Mouse (Mus musculus): ENCODE data around the gene Ppard. TPM values are rescaled to one million over a fixed set of nuclear protein-coding genes. Genes with fewer than 3 reads are reported as not detected.
A peak's percentile ranks its signal among the peaks of the same experiment; 100 is the strongest.

Ppard gene
- polyA plus RNA-seq, 1 experiment = 28.0 TPM

DNA sequence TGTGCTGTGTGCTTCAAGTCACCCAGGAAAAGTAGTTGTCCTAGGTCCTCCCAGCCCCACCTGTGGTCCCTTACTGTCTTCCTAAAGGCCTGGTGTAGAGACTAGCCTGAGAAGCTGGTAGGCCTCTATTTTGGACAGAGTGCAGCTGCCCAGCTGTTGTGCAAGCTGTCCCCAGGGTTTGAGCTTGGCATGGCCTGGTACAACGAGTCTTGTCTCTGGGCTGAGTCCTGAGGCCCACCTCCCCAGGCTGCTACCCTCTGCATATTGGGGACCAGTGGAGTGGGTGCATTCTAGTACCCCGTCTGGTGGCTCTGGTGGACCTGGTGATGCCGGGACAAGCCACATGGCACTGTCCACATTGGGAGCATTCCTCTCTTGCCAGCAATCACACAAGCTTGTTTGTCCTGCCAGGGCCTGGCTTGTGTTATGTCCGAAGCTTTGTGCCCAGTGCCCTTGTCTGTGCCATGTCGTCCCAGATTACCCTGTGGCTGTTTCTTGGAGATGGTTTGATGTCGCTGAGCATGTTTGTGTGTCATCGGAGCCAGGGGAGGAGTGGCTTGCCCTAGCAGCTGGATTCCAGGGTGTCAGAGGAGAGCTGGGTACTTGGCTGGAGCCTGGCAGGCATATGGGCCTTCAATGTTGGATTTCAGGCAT is 3.6 kb downstream of the Ppard start:
- H3K4me3 ChIP-seq (ENCODE audit: insufficient read depth, low read depth, low read length) = no peak overlapping the region
- H3K27ac ChIP-seq (ENCODE audit: insufficient read depth, low read depth, low read length) = no peak overlapping the region
- H3K36me3 ChIP-seq (ENCODE audit: control insufficient read depth, insufficient read depth, low read length) = no peaks in the 10 kb centered on the region
- H3K4me1 ChIP-seq (ENCODE audit: control insufficient read depth, insufficient read depth, low read length) = peaks cover 4% of the 10 kb centered on the region; the same call in 1 of the 2 replicates
- WGBS = 70% methylated on average over 7 of the region's 7 CpGs
- DNase-seq = no peak
- H3K27me3 ChIP-seq (replicated peaks; ENCODE audit: control insufficient read depth, insufficient read depth, low read length) = no peaks in the 10 kb centered on the region
- TF ChIP-seq POLR2A (IDR thresholded peaks at IDR 0.05; ENCODE audit: low read depth, low read length) (no peak), CTCF (conservative IDR thresholded peaks at IDR 0.05; ENCODE audit: insufficient read depth, insufficient read length, low read depth, low read length) (no peak)

DNA sequence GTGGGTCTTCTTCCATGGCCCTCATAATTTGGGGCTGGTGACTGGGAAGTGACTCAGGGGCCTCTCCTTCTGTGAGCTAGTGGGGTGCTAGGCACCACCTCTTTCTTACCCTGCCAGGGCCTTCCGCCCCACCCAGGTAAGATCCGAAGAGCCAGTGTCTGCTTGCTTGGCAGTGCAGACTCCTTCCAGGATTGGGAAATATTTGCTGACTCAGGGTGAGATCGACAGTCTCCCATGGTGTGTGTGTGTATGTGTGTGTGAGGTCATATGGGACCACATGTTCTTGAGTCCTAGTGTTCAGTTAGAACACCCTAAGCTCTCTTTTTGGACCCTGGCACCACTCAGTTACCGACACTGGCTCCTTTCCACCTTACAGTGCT is 4.1 kb downstream of the Ppard start:
- Histone ChIP-seq H3K4me1 (ENCODE audit: control insufficient read depth, insufficient read depth, low read length) (peaks cover 4% of the 10 kb centered on the region; the same call in 1 of the 2 replicates), H3K27ac (ENCODE audit: insufficient read depth, low read depth, low read length) (no peak overlapping the region), H3K27me3 (replicated peaks; ENCODE audit: control insufficient read depth, insufficient read depth, low read length) (no peaks in the 10 kb centered on the region), H3K4me3 (ENCODE audit: insufficient read depth, low read depth, low read length) (no peak overlapping the region), H3K36me3 (ENCODE audit: control insufficient read depth, insufficient read depth, low read length) (no peaks in the 10 kb centered on the region)
- TF ChIP-seq CTCF (conservative IDR thresholded peaks at IDR 0.05; ENCODE audit: insufficient read depth, insufficient read length, low read depth, low read length) (no peak), POLR2A (IDR thresholded peaks at IDR 0.05; ENCODE audit: low read depth, low read length) (no peak)
- WGBS = 54% methylated on average over 4 of the region's 4 CpGs
- no peak for DNase-seq

GRCm38 (mm10) chr17:28237362-28237761 is 4.9 kb downstream of the Ppard start:
- TF ChIP-seq CTCF (conservative IDR thresholded peaks at IDR 0.05; ENCODE audit: insufficient read depth, insufficient read length, low read depth, low read length) = no peak
- no peak for TF ChIP-seq POLR2A (IDR thresholded peaks at IDR 0.05; ENCODE audit: low read depth, low read length)
- Histone ChIP-seq H3K4me1 (ENCODE audit: control insufficient read depth, insufficient read depth, low read length) (peaks cover 4% of the 10 kb centered on the region; the same call in 1 of the 2 replicates), H3K27me3 (replicated peaks; ENCODE audit: control insufficient read depth, insufficient read depth, low read length) (no peaks in the 10 kb centered on the region), H3K36me3 (ENCODE audit: control insufficient read depth, insufficient read depth, low read length) (no peaks in the 10 kb centered on the region), H3K4me3 (ENCODE audit: insufficient read depth, low read depth, low read length) (no peak overlapping the region), H3K27ac (ENCODE audit: insufficient read depth, low read depth, low read length) (no peak overlapping the region)
- 70% methylated on average over 5 of the region's 5 CpGs for WGBS
- DNase-seq = no peak

DNA sequence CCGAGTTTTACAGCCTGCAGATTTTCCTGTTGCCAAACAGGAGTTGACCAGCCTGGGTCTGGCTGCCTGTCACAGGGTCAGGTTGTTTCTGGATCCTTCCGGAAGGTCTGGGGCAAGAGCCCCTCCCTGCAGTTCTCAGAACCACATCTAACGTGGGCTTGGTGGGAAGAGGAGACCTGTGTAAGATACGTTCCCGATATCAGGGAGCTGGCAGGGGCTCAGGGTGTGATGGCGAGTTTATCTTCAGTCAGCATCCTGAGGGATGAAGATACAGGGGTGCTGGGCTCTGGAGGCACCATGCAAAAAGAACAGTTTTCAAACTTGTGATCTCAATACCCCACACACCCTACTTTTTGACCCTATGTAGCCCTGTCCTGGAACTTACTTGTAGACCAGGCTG is 5.4 kb downstream of the Ppard start:
- H3K36me3 ChIP-seq (ENCODE audit: control insufficient read depth, insufficient read depth, low read length) = no peaks in the 10 kb centered on the region
- WGBS = 83% methylated on average over 6 of the region's 6 CpGs

DNA sequence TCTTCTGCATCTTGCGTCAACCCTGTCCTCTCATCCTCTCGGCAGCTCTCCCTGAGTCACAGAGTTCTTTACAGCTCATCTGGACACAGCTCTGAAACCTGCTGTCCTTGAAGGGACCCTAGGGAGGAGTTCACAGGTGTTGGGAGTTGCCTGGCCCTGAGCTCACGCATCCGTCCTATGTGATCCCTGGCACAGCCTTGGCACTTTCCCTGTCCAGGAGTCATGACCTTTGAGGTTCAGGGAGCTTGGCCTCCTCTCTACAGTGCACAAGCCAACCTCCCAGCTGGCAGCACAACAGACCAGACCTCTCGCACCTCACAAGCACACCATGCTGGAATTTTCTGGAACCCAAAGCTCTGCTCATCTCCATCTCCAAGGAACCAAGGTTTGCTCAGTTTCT is 8.3 kb downstream of the Ppard start:
- H3K4me3 ChIP-seq (ENCODE audit: insufficient read depth, low read depth, low read length) = no peak overlapping the region
- WGBS = 66% methylated on average over 5 of the region's 5 CpGs
- no peaks in the 10 kb centered on the region for H3K36me3 ChIP-seq (ENCODE audit: control insufficient read depth, insufficient read depth, low read length)
- H3K27me3 ChIP-seq (replicated peaks; ENCODE audit: control insufficient read depth, insufficient read depth, low read length) = no peaks in the 10 kb centered on the region
- DNase-seq = peak; percentile 52
- no peak overlapping the region for H3K27ac ChIP-seq (ENCODE audit: insufficient read depth, low read depth, low read length)
- TF ChIP-seq CTCF (conservative IDR thresholded peaks at IDR 0.05; ENCODE audit: insufficient read depth, insufficient read length, low read depth, low read length) = no peak
- TF ChIP-seq POLR2A (IDR thresholded peaks at IDR 0.05; ENCODE audit: low read depth, low read length) = no peak
- no peaks in the 10 kb centered on the region for H3K4me1 ChIP-seq (ENCODE audit: control insufficient read depth, insufficient read depth, low read length)

More for the DNA sequence above, 5.4 kb downstream of the Ppard start:
- no peak for DNase-seq
- Histone ChIP-seq H3K27ac (ENCODE audit: insufficient read depth, low read depth, low read length) (no peak overlapping the region), H3K27me3 (replicated peaks; ENCODE audit: control insufficient read depth, insufficient read depth, low read length) (no peaks in the 10 kb centered on the region), H3K4me3 (ENCODE audit: insufficient read depth, low read depth, low read length) (no peak overlapping the region), H3K4me1 (ENCODE audit: control insufficient read depth, insufficient read depth, low read length) (peaks cover 4% of the 10 kb centered on the region; the same call in 1 of the 2 replicates)
- TF ChIP-seq CTCF (conservative IDR thresholded peaks at IDR 0.05; ENCODE audit: insufficient read depth, insufficient read length, low read depth, low read length) (no peak), POLR2A (IDR thresholded peaks at IDR 0.05; ENCODE audit: low read depth, low read length) (no peak)

DNA sequence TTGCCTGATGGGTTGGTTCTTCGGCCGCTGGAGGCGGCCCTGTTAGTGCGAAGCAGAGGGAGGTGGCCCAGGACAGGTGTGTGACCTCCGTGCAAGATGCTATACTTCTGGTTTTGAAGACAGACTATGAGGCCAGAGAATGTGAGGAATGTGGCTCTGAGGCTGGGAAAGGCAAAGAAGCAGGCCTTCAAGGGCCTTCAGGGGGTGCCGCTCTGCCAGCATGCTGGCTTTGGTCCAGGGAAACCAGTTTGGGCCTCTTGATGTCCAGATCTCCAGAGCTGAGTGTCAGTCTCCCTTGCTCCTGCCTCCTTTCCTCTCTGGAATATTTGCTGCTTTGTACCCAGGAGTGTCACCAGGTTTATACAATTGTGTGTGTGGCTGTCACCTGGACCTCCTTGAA is 9.8 kb downstream of the Ppard start:
- Histone ChIP-seq H3K27ac (ENCODE audit: insufficient read depth, low read depth, low read length) (no peak overlapping the region), H3K36me3 (ENCODE audit: control insufficient read depth, insufficient read depth, low read length) (no peaks in the 10 kb centered on the region), H3K4me1 (ENCODE audit: control insufficient read depth, insufficient read depth, low read length) (0 out of 2 replicates have a peak, but pooled peaks cover 1% of the 10 kb centered on the region), H3K27me3 (replicated peaks; ENCODE audit: control insufficient read depth, insufficient read depth, low read length) (no peaks in the 10 kb centered on the region), H3K4me3 (ENCODE audit: insufficient read depth, low read depth, low read length) (no peak overlapping the region)
- 72% methylated on average over 6 of the region's 6 CpGs for WGBS
- DNase-seq = peak; percentile 24
- TF ChIP-seq CTCF (conservative IDR thresholded peaks at IDR 0.05; ENCODE audit: insufficient read depth, insufficient read length, low read depth, low read length) (no peak), POLR2A (IDR thresholded peaks at IDR 0.05; ENCODE audit: low read depth, low read length) (no peak)

DNA sequence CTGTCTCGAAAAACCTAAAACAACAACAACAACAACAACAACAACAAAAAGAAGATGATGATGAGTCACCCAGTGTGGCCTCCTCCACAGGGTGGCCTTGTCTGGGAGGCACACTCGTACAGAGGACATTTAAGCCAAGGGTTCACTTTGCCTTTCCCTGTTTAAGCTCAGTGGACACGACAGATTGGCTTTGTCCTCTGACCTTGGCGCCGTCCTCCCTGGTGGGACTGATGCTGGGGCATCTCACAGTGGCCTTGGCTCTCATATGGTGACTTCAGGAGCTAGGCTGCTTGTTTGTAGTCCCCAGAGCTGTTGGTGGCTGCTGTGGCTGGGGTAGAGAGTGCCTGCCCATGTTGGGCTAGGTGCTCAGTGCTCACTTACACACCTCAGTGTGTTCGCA is 11.7 kb downstream of the Ppard start:
- H3K4me1 ChIP-seq (ENCODE audit: control insufficient read depth, insufficient read depth, low read length) = peaks cover 6% of the 10 kb centered on the region; the same call in 1 of the 2 replicates
- WGBS = 80% methylated on average over 6 of the region's 6 CpGs
- DNase-seq = no peak
- no peaks in the 10 kb centered on the region for H3K27me3 ChIP-seq (replicated peaks; ENCODE audit: control insufficient read depth, insufficient read depth, low read length)
- TF ChIP-seq CTCF (conservative IDR thresholded peaks at IDR 0.05; ENCODE audit: insufficient read depth, insufficient read length, low read depth, low read length) (no peak), POLR2A (IDR thresholded peaks at IDR 0.05; ENCODE audit: low read depth, low read length) (no peak)
- H3K27ac ChIP-seq (ENCODE audit: insufficient read depth, low read depth, low read length) = no peak overlapping the region
- no peak overlapping the region for H3K4me3 ChIP-seq (ENCODE audit: insufficient read depth, low read depth, low read length)
- no peaks in the 10 kb centered on the region for H3K36me3 ChIP-seq (ENCODE audit: control insufficient read depth, insufficient read depth, low read length)

All from kidney, adult 2 months (tissue).